ENCODE assay signal across 13 mouse cellular contexts in the genomic region with DNA sequence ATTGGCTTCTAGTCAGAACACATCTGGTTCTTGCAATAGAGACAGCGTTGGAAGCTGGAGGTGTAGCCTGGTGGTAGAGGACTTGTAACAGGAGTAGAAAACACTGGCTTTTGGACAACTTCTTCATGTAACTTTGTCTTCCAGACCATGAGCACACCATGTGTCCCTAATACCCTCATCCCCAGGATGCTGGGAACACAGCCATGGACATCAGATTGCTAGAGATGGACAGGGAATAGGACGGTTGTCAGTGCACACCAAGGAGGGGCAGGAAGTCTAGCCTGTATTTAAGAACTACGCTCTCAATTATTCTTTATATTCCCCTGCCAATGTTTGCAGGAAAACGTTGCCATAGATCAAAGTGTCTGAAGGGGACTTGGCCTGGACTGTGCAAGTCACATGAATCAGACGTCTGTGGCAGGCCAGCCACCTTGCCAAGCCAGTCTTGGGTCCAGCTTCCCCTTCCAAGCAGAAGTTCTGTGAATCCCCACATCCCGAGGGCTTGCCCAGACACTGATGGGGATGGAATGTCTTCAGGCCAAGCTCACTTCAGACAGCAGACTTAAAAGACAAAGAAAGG.
DNase-seq lines count a peak whose midpoint lies in the region; ATAC-seq lines count a peak whose summit lies in the region.
"Had no signal": no experiment of that assay in that cellular context is flagged by ENCODE, and none has a peak within 500 bp of the region (broad histone marks: within the 10 kb centered on the region; RNA-seq: fewer than 3 reads in every experiment).

No protein-coding gene starts in this region.

- H3K27me3 ChIP-seq in kidney, embryonic 15.5 days = no peaks in the 10 kb centered on the region
- no peaks in the 10 kb centered on the region for H3K27me3 ChIP-seq in midbrain, embryonic 16.5 days (ENCODE audit: control insufficient read depth, insufficient read depth, low read depth, low read length)
- H3K27me3 ChIP-seq: hindbrain, embryonic 12.5 days; limb, embryonic 13.5 days had no signal

- H3K9me3 ChIP-seq in kidney, embryonic 15.5 days (replicated peaks) = no peaks in the 10 kb centered on the region
- H3K9me3 ChIP-seq in midbrain, embryonic 16.5 days (replicated peaks; ENCODE audit: control insufficient read depth, low read length, poor library complexity, severe bottlenecking) = no peaks in the 10 kb centered on the region
- H3K9me3 ChIP-seq: hindbrain, embryonic 12.5 days; limb, embryonic 13.5 days had no signal

- H3K9ac ChIP-seq in kidney, embryonic 15.5 days = no peak overlapping the region
- no peak overlapping the region for H3K9ac ChIP-seq in midbrain, embryonic 16.5 days (ENCODE audit: low read depth, low read length)
- H3K9ac ChIP-seq: hindbrain, embryonic 12.5 days; limb, embryonic 13.5 days had no signal

- no peak overlapping the region for H3K4me3 ChIP-seq in kidney, embryonic 15.5 days (replicated peaks)
- no peak overlapping the region for H3K4me3 ChIP-seq in midbrain, embryonic 16.5 days (ENCODE audit: low read depth, low read length)
- H3K4me3 ChIP-seq: hindbrain, embryonic 12.5 days; limb, embryonic 13.5 days had no signal

- peaks cover 43% of the 10 kb centered on the region for H3K4me1 ChIP-seq in kidney, embryonic 15.5 days
- no peaks in the 10 kb centered on the region for H3K4me1 ChIP-seq in midbrain, embryonic 16.5 days (ENCODE audit: control insufficient read depth, insufficient read depth, low read length)

- peak overlapping the region; percentile 37; the same call in 1 of the 2 replicates for H3K27ac ChIP-seq in kidney, embryonic 15.5 days
- no peak overlapping the region for H3K27ac ChIP-seq in midbrain, embryonic 16.5 days (ENCODE audit: low read length)
- H3K27ac ChIP-seq: hindbrain, embryonic 12.5 days; limb, embryonic 13.5 days had no signal

- 44% methylated on average over 6 of the region's 6 CpGs for WGBS in kidney, embryonic 15.5 days
- 72% methylated on average over 6 of the region's 6 CpGs for WGBS in midbrain, embryonic 16.5 days

- intact Hi-C loops in left cerebral cortex, postnatal 4 days (cut with DNase I) = no loop called here
- intact Hi-C loops in left cerebral cortex, postnatal 25 days (cut with DNase I) = no loop called here

- ATAC-seq in kidney, embryonic 15.5 days (replicated peaks; ENCODE audit: low FRiP score) = 0 out of 2 replicates have a peak, but pooled peaks have one; percentile 7
- no peak for ATAC-seq in midbrain, embryonic 16.5 days

- no peaks in the 10 kb centered on the region for H3K36me3 ChIP-seq in kidney, embryonic 15.5 days
- H3K36me3 ChIP-seq in midbrain, embryonic 16.5 days (ENCODE audit: control insufficient read depth, insufficient read depth, low read length) = no peaks in the 10 kb centered on the region
- H3K36me3 ChIP-seq: hindbrain, embryonic 12.5 days; limb, embryonic 13.5 days had no signal

- no peak overlapping the region for H3K4me2 ChIP-seq in kidney, embryonic 15.5 days
- H3K4me2 ChIP-seq in midbrain, embryonic 16.5 days (ENCODE audit: low read length) = no peak overlapping the region
- H3K4me2 ChIP-seq: hindbrain, embryonic 12.5 days; limb, embryonic 13.5 days had no signal

- peak; percentile 40 for DNase-seq in adrenal gland, adult 2 months
- DNase-seq in adrenal gland, adult 8-10 months = no peak
- peak; percentile 24 for DNase-seq in left cerebral cortex, postnatal 4 days
- no peak for DNase-seq in left cerebral cortex, postnatal 25 days (ENCODE audit: low spot score in 2 of 2)
- DNase-seq in skeletal muscle tissue, adult 2 months (ENCODE audit: low read depth, low spot score) = peak; percentile 22
- DNase-seq in cerebellum, postnatal 4 days (ENCODE audit: low spot score in 2 of 2) = no peak
- DNase-seq: cerebellum, adult 11 months; gastrocnemius, postnatal 10 days; layer of hippocampus, adult 9-11 months had no signal

Comparison
In these comparisons a context has a peak if more than half of its experiments do, and no peak if none do; other contexts are left out.
1. DNase-seq: peak in adrenal gland, adult 2 months (single experiment), left cerebral cortex, postnatal 4 days (single experiment) and skeletal muscle tissue, adult 2 months (single experiment); none in adrenal gland, adult 8-10 months (single experiment), left cerebral cortex, postnatal 25 days (0 of 2) and cerebellum, postnatal 4 days (0 of 2).